Mouse (Mus musculus) embryonic facial prominence, embryonic 13.5 days (tissue): ENCODE measurements at regions not wholly inside any gene's neighbourhood (a gene's known extent, or its start where the extent isn't known, plus 50 kb on each side); places are given as distances from the start of the nearest gene placed in this dataset.

Experiments used
- ATAC-seq: fragments of 200-750 bp; cut with Nextera tagmentation; 2 replicates; pipeline ENCODE4 v1.8.0; 2017; ENCODE audit warnings: low read depth; ENCODE audit not compliant: insufficient number of reproducible peaks, insufficient read depth, low FRiP score, low TSS enrichment
- H3K27ac ChIP-seq: fragments of 300-500 bp; sonication (generic); 2 replicates; pipeline ENCODE4 v1.5.1; 2015; ENCODE audit warnings: moderate library complexity, mild to moderate bottlenecking, inconsistent platforms
- H3K27me3 ChIP-seq: fragments of 300-500 bp; sonication (generic); 2 replicates; pipeline ENCODE4 v1.6.1; 2015; ENCODE audit warnings: mild to moderate bottlenecking, inconsistent platforms
- H3K36me3 ChIP-seq: fragments of 300-500 bp; sonication (generic); 2 replicates; pipeline ENCODE4 v1.6.1; 2015; ENCODE audit warnings: mild to moderate bottlenecking, inconsistent platforms
- H3K4me1 ChIP-seq: fragments of 300-500 bp; sonication (generic); 2 replicates; pipeline ENCODE4 v1.6.1; 2015; ENCODE audit warnings: inconsistent platforms
- H3K4me2 ChIP-seq: fragments of 300-500 bp; sonication (generic); 2 replicates; pipeline ENCODE4 v1.6.1; 2015; ENCODE audit warnings: moderate library complexity, mild to moderate bottlenecking, inconsistent platforms
- H3K4me3 ChIP-seq: fragments of 300-500 bp; sonication (generic); 2 replicates; pipeline ENCODE4 v1.5.1; 2015; ENCODE audit warnings: mild to moderate bottlenecking, inconsistent platforms
- H3K9ac ChIP-seq: fragments of 300-500 bp; sonication (generic); 2 replicates; pipeline ENCODE4 v1.6.1; 2015; ENCODE audit warnings: mild to moderate bottlenecking, inconsistent platforms
- H3K9me3 ChIP-seq: fragments of 300-500 bp; sonication (generic); 2 replicates; pipeline ENCODE4 v1.6.1; 2016; ENCODE audit warnings: inconsistent platforms
- WGBS: fragments of 180-500 bp; shearing (Covaris S2); methylation state at CpG from one replicate; pipeline ENCODE4 v1.1.7; 2015; ENCODE audit warnings: mixed read lengths; 5-methylcytosine and 5-hydroxymethylcytosine counted together

DNA sequence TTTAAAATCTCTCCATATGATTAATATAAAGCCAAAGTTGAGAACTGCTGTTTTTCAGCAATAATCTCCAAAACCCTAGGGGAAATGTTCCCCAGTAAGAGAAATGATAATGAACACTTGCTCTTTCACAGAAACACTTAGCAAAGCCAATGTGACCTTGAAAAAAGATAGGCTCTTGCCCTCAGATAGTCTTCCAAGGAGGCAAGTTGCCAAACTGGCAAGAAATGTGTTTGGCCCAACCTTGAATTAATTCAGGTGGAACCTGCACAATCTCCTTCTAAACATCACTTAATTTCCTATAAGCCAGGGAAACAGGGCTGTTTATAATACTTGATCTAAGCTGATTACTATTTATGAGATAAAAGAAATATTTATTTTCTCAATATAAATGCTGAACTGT is 244.0 kb upstream of the Gnaz start:
- no peak for ATAC-seq
- Histone ChIP-seq H3K9me3 (no peaks in the 10 kb centered on the region), H3K4me1 (no peaks in the 10 kb centered on the region), H3K27me3 (no peaks in the 10 kb centered on the region), H3K4me2 (no peak overlapping the region), H3K36me3 (no peaks in the 10 kb centered on the region), H3K27ac (no peak overlapping the region), H3K9ac (no peak overlapping the region), H3K4me3 (no peak overlapping the region)

DNA sequence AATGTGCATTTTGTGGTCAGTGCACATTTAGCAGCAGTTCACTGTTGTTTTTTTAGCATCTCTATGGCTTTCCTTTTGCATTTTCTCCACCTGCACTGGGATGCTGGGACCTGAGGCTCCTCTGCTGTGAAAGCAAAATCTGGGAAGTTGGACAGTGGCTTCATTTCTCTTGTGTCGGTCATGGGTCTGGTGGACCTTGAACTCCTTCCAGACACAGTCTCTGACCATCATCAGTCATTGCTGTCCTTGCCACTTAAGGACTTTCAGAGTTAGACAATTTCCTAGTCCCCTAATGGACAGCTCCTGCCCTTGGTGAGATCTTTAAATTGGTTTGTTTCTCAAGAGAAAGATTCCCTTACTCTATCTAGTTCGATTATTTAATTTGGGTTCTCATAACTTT is 217.5 kb upstream of the Gnaz start:
- Histone ChIP-seq H3K27ac (no peak overlapping the region), H3K4me2 (no peak overlapping the region), H3K9ac (no peak overlapping the region), H3K4me3 (no peak overlapping the region), H3K36me3 (no peaks in the 10 kb centered on the region), H3K27me3 (no peaks in the 10 kb centered on the region), H3K4me1 (no peaks in the 10 kb centered on the region), H3K9me3 (no peaks in the 10 kb centered on the region)
- ATAC-seq: no peak
- WGBS: 87% methylated on average over 2 of the region's 2 CpGs

DNA sequence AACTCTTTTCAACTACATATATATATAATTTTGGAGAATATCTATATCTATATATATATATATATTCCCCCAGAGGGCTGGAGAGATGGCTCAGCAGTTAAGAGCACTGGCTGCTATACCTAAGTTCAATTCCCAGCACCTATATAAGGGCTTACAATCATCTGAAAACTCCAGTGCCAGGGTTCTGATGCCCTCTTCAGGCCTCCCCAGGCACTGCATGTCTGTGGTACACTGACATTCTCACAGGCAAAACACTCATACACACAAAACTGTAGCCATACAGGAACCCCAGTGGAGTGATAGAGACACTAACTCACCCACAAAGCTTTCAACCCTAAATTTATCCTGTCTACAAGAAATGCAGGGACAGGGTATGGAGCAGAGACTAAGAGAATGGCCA is 216.1 kb upstream of the Gnaz start:
- no peak overlapping the region for H3K4me2 ChIP-seq
- no peaks in the 10 kb centered on the region for H3K4me1 ChIP-seq
- H3K27ac ChIP-seq: no peak overlapping the region
- ATAC-seq: no peak
- no peak overlapping the region for H3K4me3 ChIP-seq
- no peaks in the 10 kb centered on the region for H3K9me3 ChIP-seq
- H3K27me3 ChIP-seq: no peaks in the 10 kb centered on the region
- H3K36me3 ChIP-seq: no peaks in the 10 kb centered on the region
- H3K9ac ChIP-seq: no peak overlapping the region

DNA sequence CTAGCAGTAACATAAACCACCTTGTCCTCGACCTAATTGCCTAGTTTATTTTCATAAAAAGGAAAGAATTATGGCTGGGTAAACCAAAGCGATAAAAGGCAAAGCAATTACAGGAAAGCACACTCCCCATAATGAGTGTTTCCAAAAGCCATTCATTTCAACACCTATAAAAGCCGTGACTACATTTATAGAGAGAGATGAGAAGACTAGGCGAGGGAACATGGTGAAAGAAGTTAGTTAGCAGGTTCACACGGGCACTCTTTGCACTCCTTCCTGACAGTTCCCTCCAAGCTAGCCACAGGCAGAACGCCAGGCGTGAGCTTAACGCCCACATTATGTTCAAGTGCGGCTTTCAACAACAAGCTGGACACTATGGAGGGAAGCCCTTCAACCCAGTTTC is 206.2 kb upstream of the Gnaz start:
- no peak overlapping the region for H3K9ac ChIP-seq
- no peak for ATAC-seq
- no peak overlapping the region for H3K4me2 ChIP-seq
- no peaks in the 10 kb centered on the region for H3K27me3 ChIP-seq
- no peak overlapping the region for H3K27ac ChIP-seq
- H3K4me1 ChIP-seq: no peaks in the 10 kb centered on the region
- no peaks in the 10 kb centered on the region for H3K36me3 ChIP-seq
- 77% methylated on average over 9 of the region's 9 CpGs for whole genome bisulfite sequencing
- H3K4me3 ChIP-seq: no peak overlapping the region
- H3K9me3 ChIP-seq: no peaks in the 10 kb centered on the region

DNA sequence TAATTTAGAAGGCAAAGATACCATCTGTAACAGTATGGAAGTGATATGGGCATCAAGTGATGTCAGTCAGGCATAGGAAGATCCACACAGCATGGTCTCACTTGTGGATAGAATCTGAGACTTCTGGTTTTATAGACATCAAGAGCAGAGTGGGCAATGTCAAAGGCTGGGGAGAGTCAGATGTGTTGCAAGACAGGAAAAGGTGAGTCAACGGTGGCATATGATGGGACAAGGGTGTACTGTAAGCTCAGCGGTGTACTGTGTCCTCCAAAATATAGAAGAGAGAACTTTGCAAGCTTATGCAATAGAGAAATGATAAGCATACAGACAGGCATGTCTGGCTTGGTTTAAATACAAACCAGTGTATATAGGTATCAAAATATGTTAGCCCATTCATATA is 177.7 kb upstream of the Gnaz start:
- no peak for ATAC-seq
- H3K36me3 ChIP-seq: no peaks in the 10 kb centered on the region
- H3K9me3 ChIP-seq: no peaks in the 10 kb centered on the region
- H3K27me3 ChIP-seq: no peaks in the 10 kb centered on the region
- H3K27ac ChIP-seq: no peak overlapping the region
- no peak overlapping the region for H3K9ac ChIP-seq
- no peaks in the 10 kb centered on the region for H3K4me1 ChIP-seq
- no peak overlapping the region for H3K4me2 ChIP-seq
- 83% methylated on average over 2 of the region's 2 CpGs for WGBS
- no peak overlapping the region for H3K4me3 ChIP-seq

DNA sequence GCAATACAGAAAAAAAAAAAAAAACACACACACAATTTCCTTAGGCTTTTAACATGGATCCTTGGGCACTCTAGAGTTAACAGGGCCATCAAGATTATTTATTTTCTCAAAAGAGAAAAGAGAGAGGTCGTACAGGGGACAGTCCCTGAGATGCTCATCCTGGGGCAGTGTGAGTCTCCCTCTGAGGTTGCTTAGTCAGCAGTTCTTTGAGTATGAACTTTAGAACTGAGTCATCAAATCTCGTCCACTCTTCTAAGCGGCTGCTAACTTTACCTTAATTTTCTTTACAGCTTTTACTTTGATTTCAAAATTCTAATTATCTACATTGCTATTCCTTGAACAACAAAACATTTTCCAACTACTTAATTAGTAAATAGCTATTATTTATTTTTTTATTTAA is 177.0 kb upstream of the Gnaz start:
- no peak overlapping the region for H3K9ac ChIP-seq
- ATAC-seq: no peak
- WGBS: 73% methylated on average over 3 of the region's 3 CpGs
- H3K27me3 ChIP-seq: no peaks in the 10 kb centered on the region
- no peaks in the 10 kb centered on the region for H3K9me3 ChIP-seq
- no peak overlapping the region for H3K4me2 ChIP-seq
- no peaks in the 10 kb centered on the region for H3K36me3 ChIP-seq
- H3K4me3 ChIP-seq: no peak overlapping the region
- H3K4me1 ChIP-seq: no peaks in the 10 kb centered on the region
- no peak overlapping the region for H3K27ac ChIP-seq

DNA sequence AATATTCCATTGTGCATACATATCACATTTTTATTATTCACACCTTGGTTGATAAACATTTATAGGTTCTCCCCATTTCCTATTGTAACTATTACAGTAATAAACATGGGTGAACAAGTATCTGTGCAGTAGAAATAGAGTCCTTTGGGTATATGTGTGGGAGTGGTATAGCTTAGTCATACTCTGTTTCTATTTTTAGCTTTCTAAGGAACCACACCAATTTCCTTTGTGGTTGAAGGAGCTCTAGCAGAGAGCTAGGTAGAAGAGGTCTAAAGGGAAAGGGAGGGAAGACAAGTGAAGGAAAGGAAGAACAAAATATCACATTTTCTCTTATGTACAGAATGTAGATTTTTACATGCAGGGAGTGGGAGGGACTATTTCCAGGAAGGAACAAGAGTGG is 143.6 kb upstream of the Gnaz start:
- no peak overlapping the region for H3K27ac ChIP-seq
- H3K4me2 ChIP-seq: no peak overlapping the region
- ATAC-seq: no peak

DNA sequence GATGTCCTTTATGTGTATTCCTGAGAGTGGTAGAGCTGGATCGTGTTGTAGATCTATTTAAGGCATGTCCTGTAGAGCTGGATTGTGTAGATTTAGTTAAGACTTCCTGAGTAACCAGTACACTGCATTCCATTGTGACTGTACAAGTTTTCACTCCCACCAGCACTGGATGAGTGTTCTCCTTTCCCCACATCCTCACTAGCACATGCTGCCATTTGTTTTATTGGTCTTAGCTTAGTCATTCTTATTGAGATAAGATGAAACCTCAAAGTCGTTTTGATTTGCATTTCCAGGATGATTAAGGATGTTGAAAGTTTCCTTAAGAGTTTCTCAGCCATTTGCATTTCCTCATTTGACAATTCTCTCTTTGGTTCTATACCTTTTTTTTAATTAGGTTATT is 132.6 kb upstream of the Gnaz start:
- H3K27me3 ChIP-seq: no peaks in the 10 kb centered on the region
- H3K4me1 ChIP-seq: no peaks in the 10 kb centered on the region
- H3K27ac ChIP-seq: no peak overlapping the region
- H3K9ac ChIP-seq: no peak overlapping the region
- no peak overlapping the region for H3K4me3 ChIP-seq
- no peaks in the 10 kb centered on the region for H3K9me3 ChIP-seq
- H3K36me3 ChIP-seq: no peaks in the 10 kb centered on the region
- WGBS: 55% methylated on average over 2 of the region's 2 CpGs
- no peak for ATAC-seq
- H3K4me2 ChIP-seq: no peak overlapping the region

More for the DNA sequence above, 143.6 kb upstream of the Gnaz start:
- H3K9ac ChIP-seq: no peak overlapping the region
- no peak overlapping the region for H3K4me3 ChIP-seq
- H3K4me1 ChIP-seq: no peaks in the 10 kb centered on the region
- no peaks in the 10 kb centered on the region for H3K36me3 ChIP-seq
- no peaks in the 10 kb centered on the region for H3K27me3 ChIP-seq
- no peaks in the 10 kb centered on the region for H3K9me3 ChIP-seq

DNA sequence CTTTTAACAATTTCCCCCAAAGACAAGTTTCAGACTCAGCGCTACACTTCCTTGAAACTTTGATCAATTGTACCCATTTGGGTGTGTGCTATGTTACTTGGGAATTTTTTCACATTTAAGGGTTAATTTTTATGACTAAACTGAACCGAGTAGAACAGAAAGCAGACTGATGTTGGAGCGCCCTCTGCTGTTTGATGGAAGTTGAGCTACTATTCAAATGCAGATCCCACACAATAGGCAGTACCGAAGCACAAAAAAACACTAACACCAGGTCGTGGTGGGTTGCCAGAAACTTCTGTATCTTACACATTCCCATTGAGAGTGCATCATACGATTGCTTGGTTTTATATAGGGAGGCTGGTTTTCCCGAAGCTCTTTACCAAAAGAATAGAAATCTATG is 118.6 kb upstream of the Gnaz start:
- Histone ChIP-seq H3K27ac (no peak overlapping the region), H3K27me3 (no peaks in the 10 kb centered on the region), H3K36me3 (no peaks in the 10 kb centered on the region), H3K9me3 (no peaks in the 10 kb centered on the region), H3K4me3 (no peak overlapping the region), H3K4me1 (no peaks in the 10 kb centered on the region), H3K9ac (no peak overlapping the region), H3K4me2 (0 out of 2 replicates have a peak overlapping the region, but pooled peaks have one; percentile 1)
- WGBS: 10% methylated on average over 7 of the region's 7 CpGs
- ATAC-seq: no peak

DNA sequence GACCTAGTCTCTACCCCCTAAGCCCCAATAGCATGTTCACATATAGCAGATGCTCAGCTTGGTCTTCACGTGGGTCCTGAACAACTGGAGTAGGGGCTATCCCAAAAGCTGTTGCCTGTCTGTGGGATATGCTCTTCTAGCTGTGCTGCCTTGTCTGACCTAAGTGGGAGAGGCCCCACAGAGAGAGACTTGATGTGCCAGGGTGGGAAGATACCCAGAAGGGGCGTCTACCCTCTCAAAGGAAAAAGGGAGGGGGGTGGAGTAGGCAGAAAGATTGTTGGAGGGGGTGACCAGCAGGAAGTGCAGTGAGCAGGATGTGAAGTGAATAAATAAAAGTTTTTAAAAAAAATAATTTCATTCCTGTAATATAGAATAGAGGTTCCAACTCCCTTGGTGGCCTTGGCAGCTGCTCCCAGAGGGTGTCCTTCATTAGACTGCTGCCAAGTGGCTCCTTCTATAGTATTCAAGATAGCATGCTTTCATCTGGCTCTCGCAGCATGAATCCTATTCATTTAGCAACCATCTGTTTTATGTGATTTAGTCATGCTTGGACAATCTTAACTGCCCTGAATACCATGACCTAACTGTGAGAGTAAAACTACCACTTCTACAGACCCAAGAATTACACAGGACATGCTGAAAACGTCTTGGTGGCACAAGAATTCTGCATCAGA is 111.8 kb upstream of the Gnaz start:
- no peak overlapping the region for H3K4me3 ChIP-seq
- no peaks in the 10 kb centered on the region for H3K4me1 ChIP-seq
- no peak overlapping the region for H3K27ac ChIP-seq
- 62% methylated on average over 4 of the region's 4 CpGs for WGBS
- ATAC-seq: no peak
- no peaks in the 10 kb centered on the region for H3K9me3 ChIP-seq
- no peak overlapping the region for H3K9ac ChIP-seq
- H3K4me2 ChIP-seq: no peak overlapping the region
- no peaks in the 10 kb centered on the region for H3K27me3 ChIP-seq
- no peaks in the 10 kb centered on the region for H3K36me3 ChIP-seq
